Mouse (Mus musculus) cerebellum, adult 2 months (tissue): ENCODE results near the gene Fsip2. TPM values are rescaled to one million over a fixed set of nuclear protein-coding genes. Genes with fewer than 3 reads are reported as not detected.

Source experiments
- DNase-seq, 2 experiments: peaks; one replicate each; pipeline ENCODE4 v3.0.0; 2021
- H3K27ac ChIP-seq: fragments of 200-500 bp; 2 replicates; pipeline ENCODE4 v1.5.1; 2012; ENCODE audit warnings: low read length, control low read depth, inconsistent platforms; ENCODE audit not compliant: insufficient read depth
- H3K27me3 ChIP-seq: fragments of 200-500 bp; 2 replicates; pipeline ENCODE4 v1.6.1; 2012; ENCODE audit warnings: inconsistent platforms, mild to moderate bottlenecking, low read length, moderate library complexity; ENCODE audit not compliant: control insufficient read depth, insufficient read depth
- H3K4me1 ChIP-seq: fragments of 200-500 bp; 2 replicates; pipeline ENCODE4 v1.6.1; 2011; ENCODE audit warnings: low read length; ENCODE audit not compliant: control insufficient read depth, insufficient read depth
- H3K4me3 ChIP-seq: fragments of 200-500 bp; replicated peaks from 2 replicates; pipeline ENCODE3; 2011; ENCODE audit warnings: mild to moderate bottlenecking, low read depth, low read length, control low read depth; ENCODE audit not compliant: insufficient read depth
- CTCF ChIP-seq: fragments of 200-500 bp; IDR thresholded peaks from 2 replicates; pipeline ENCODE4 v1.5.1; 2011; ENCODE audit warnings: low read depth, mild to moderate bottlenecking, control low read depth, low read length, moderate library complexity, borderline replicate concordance; ENCODE audit not compliant: insufficient read depth
- POLR2A ChIP-seq: fragments of 200-500 bp; IDR thresholded peaks from 2 replicates; pipeline ENCODE4 v1.6.1; 2011; ENCODE audit warnings: low read length, control low read depth, borderline replicate concordance; ENCODE audit not compliant: insufficient read depth
- WGBS: fragments of 180-500 bp; shearing (Covaris S2); methylation state at CpG from one replicate; pipeline ENCODE4 v1.1.7; 2018; 5-methylcytosine and 5-hydroxymethylcytosine counted together
- polyA plus RNA-seq: library from polyadenylated mRNA; depleted of rRNA; stranded (reverse); fragments of >200 nt; gene quantifications from 2 replicates; pipeline ENCODE4 v1.2.3, GENCODE M21; 2012; rRNA removed

The Fsip2 gene
- polyA plus RNA-seq: not detected in 2 replicates

GRCm38 (mm10) chr2:82943472-82943871 is at the start of gene Fsip2:
Gene Fsip2, plus strand, starts transcription at chr2:82943634.
- H3K27me3 ChIP-seq: no peaks in the 10 kb centered on the region
- no peak within 1 kb of the TSS for H3K4me3 ChIP-seq
- H3K4me1 ChIP-seq: no peaks in the 10 kb centered on the region
- H3K27ac ChIP-seq: no peak within 1 kb of the TSS
- WGBS: 95% methylated on average over 17 of the region's 17 CpGs
- TF ChIP-seq POLR2A (no peak), CTCF (no peak)
- no peak for DNase-seq

DNA sequence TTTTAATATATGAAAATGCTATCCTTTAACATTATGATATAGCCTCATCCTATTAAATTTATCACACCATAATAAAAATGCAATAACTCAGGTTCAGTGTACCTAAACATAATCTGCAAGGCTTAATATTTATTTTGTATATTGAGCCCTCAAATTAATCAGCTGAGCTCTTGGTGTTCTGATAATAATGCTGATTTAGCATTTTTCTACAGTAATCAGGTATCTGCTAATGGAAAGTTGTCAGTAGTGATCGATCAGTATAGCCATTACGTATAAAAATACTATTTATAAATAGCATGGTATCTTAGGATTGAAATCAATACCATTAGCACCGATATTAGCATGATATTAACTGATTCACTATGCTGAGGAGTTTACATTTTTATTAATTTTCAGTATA is 20.0 kb downstream of the Fsip2 start:
- DNase-seq: no peak
- no peaks in the 10 kb centered on the region for H3K4me1 ChIP-seq
- H3K27ac ChIP-seq: no peak overlapping the region
- H3K4me3 ChIP-seq: no peak overlapping the region
- TF ChIP-seq CTCF: no peak
- no peak for TF ChIP-seq POLR2A
- WGBS: 92% methylated on average over 3 of the region's 3 CpGs
- H3K27me3 ChIP-seq: no peaks in the 10 kb centered on the region

DNA sequence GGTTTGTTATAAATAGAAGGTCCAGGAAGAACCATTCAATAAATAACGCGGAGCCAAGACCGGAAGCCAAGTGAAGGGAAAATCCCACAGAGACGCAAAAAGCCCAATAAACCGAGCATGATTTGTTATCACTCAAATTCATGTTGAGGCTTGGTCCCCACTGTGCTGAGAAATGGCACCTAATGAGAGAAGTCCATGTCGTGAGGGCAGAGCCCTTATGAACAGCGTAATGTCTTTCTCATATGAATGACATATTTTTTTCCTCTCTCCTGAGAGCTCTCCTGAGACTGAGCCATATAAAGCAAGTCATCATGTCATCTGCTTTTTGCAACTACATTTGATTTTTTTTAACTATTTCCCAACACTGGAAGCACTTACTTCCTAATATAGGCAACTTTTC is 82.4 kb downstream of the Fsip2 start:
- TF ChIP-seq CTCF: no peak
- TF ChIP-seq POLR2A: no peak
- Histone ChIP-seq H3K4me3 (no peak overlapping the region), H3K27ac (no peak overlapping the region), H3K27me3 (no peaks in the 10 kb centered on the region), H3K4me1 (no peaks in the 10 kb centered on the region)
- no peak for DNase-seq
- WGBS: 23% methylated on average over 7 of the region's 7 CpGs

- Histone ChIP-seq H3K4me3 (no peak overlapping the region), H3K27ac (no peak overlapping the region), H3K27me3 (no peaks in the 10 kb centered on the region), H3K4me1 (no peaks in the 10 kb centered on the region)
- TF ChIP-seq CTCF: no peak
- no peak for TF ChIP-seq POLR2A
- no peak for DNase-seq
- 35% methylated on average over 5 of the region's 5 CpGs for WGBS
Measured at GRCm38 (mm10) chr2:83052914-83053690, 109.7 kb downstream of the Fsip2 start.
